Mouse (Mus musculus): ENCODE measurements around the gene Carf.
"Not testable (repeated sequence)": the region's sequence is repeated elsewhere in the genome, so short reads cannot be mapped to it uniquely, and the experiment has no call there.

Carf gene

GRCm38 (mm10) chr1:60098024-60098781 is at the start of gene Carf, which contains the start of gene Wdr12:
TSS of gene Carf (plus strand) at chr1:60098247.
TSS of gene Wdr12 (minus strand) at chr1:60098645.
- peak; percentile 94 to 97 for DNase-seq (ENCODE audit: low spot score in 2 of 2)

GRCm38 (mm10) chr1:60054659-60055058 is 43.4 kb upstream of the Carf start:
- no peak for DNase-seq (ENCODE audit: low spot score in 2 of 2)

GRCm38 (mm10) chr1:60056310-60056709 is 41.7 kb upstream of the Carf start:
- DNase-seq (ENCODE audit: low spot score in 2 of 2): no peak

GRCm38 (mm10) chr1:60070725-60071124 is 27.3 kb upstream of the Carf start:
- not testable (repeated sequence) for DNase-seq (ENCODE audit: low spot score in 2 of 2)

- DNase-seq (ENCODE audit: low spot score in 2 of 2): no peak
Observed at GRCm38 (mm10) chr1:60074935-60075334, 23.1 kb upstream of the Carf start.

GRCm38 (mm10) chr1:60075590-60075989 is 22.5 kb upstream of the Carf start:
- no peak for DNase-seq (ENCODE audit: low spot score in 2 of 2)

GRCm38 (mm10) chr1:60076411-60076810 is 21.6 kb upstream of the Carf start:
- DNase-seq (ENCODE audit: low spot score in 2 of 2): no peak

- no peak for DNase-seq (ENCODE audit: low spot score in 2 of 2)
Observed at GRCm38 (mm10) chr1:60096572-60097276, 1.3 kb upstream of the Carf start.

GRCm38 (mm10) chr1:60097277-60098023 is 597 bp upstream of the Carf start:
- peak; percentile 43 to 60 for DNase-seq (ENCODE audit: low spot score in 2 of 2)

GRCm38 (mm10) chr1:60098839-60099238 is 792 bp downstream of the Carf start:
- no peak for DNase-seq (ENCODE audit: low spot score in 2 of 2)

GRCm38 (mm10) chr1:60104582-60104981 is 6.5 kb downstream of the Carf start:
- DNase-seq (ENCODE audit: low spot score in 2 of 2): no peak

- no peak for DNase-seq (ENCODE audit: low spot score in 2 of 2)
Observed at GRCm38 (mm10) chr1:60117721-60118455, 19.8 kb downstream of the Carf start.

GRCm38 (mm10) chr1:60137346-60137745 is 39.3 kb downstream of the Carf start:
- DNase-seq (ENCODE audit: low spot score in 2 of 2): no peak

- DNase-seq (ENCODE audit: low spot score in 2 of 2): no peak
Observed at GRCm38 (mm10) chr1:60152700-60153099, 54.7 kb downstream of the Carf start.

- no peak for DNase-seq (ENCODE audit: low spot score in 2 of 2)
Observed at GRCm38 (mm10) chr1:60156651-60157050, 58.6 kb downstream of the Carf start.

- DNase-seq (ENCODE audit: low spot score in 2 of 2): peak in 1 of 2 experiments; percentile 8
Observed at GRCm38 (mm10) chr1:60158411-60158810, 60.4 kb downstream of the Carf start.

GRCm38 (mm10) chr1:60163676-60164075 is 65.6 kb downstream of the Carf start:
- no peak for DNase-seq (ENCODE audit: low spot score in 2 of 2)

- no peak for DNase-seq (ENCODE audit: low spot score in 2 of 2)
Observed at GRCm38 (mm10) chr1:60169626-60170025, 71.6 kb downstream of the Carf start.

GRCm38 (mm10) chr1:60170251-60170650 is 72.2 kb downstream of the Carf start:
- no peak for DNase-seq (ENCODE audit: low spot score in 2 of 2)

- DNase-seq (ENCODE audit: low spot score in 2 of 2): no peak
Observed at GRCm38 (mm10) chr1:60173119-60173518, 75.1 kb downstream of the Carf start.

GRCm38 (mm10) chr1:60177814-60178213 is 79.8 kb downstream of the Carf start:
- not testable (repeated sequence) for DNase-seq (ENCODE audit: low spot score in 2 of 2)

- DNase-seq (ENCODE audit: low spot score in 2 of 2): no peak
Observed at GRCm38 (mm10) chr1:60179376-60179775, 81.3 kb downstream of the Carf start.

Measured in frontal cortex, postnatal 10 days (tissue).